In the genomic region with DNA sequence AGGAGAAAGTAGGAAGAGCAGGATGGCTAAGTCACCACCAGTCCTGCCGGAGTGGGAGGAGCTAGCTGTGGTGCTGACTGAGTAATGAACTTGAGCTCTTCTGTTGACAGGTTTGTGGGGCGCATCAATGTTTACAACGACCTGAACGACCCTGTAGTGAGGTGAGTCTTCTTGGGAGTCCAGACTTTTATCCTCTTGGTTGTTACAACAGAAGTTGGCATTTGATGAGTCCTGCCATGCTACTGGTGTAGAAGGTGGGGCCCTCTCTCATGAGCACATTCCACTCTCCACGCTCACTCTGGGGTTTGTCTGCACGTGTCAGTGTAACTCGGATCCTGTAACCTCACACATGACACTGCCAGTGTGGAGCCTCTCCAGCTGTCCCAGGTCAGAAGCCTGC, we compare ENCODE assay signal across 15 mouse cellular contexts.
"Had no signal": no experiment of that assay in that cellular context is flagged by ENCODE, and none has a peak within 500 bp of the region (broad histone marks: within the 10 kb centered on the region; RNA-seq: fewer than 3 reads in every experiment).

No protein-coding gene starts in this region.

- H3K4me1 ChIP-seq: liver, embryonic 15.5 days had no signal

- DNase-seq: kidney, postnatal 14 days; lung, adult 2 months; lung, postnatal 36 days; midbrain, embryonic 14.5 days; right cerebral cortex, postnatal 4 days; spleen, adult 18-20 months; thymus, adult 18-20 months; thymus, postnatal 25 days had no signal

- H3K36me3 ChIP-seq: liver, embryonic 15.5 days had no signal

- H3K9me3 ChIP-seq: liver, embryonic 15.5 days; neural tube, embryonic 12.5 days had no signal

- H3K27me3 ChIP-seq: neural tube, embryonic 12.5 days had no signal

- H3K9ac ChIP-seq: liver, embryonic 15.5 days; neural tube, embryonic 12.5 days had no signal

- H3K4me3 ChIP-seq: left cerebral cortex, adult 2 months; liver, embryonic 15.5 days; neural tube, embryonic 12.5 days had no signal

- ATAC-seq: inflammation-experienced regulatory T-cells, adult 6 months; intestine, postnatal 0 days; lung, postnatal 0 days had no signal

- H3K27ac ChIP-seq: left cerebral cortex, adult 2 months; liver, embryonic 15.5 days; neural tube, embryonic 12.5 days had no signal

- H3K4me2 ChIP-seq: liver, embryonic 11.5 days; liver, embryonic 15.5 days; neural tube, embryonic 12.5 days had no signal
